Mouse (Mus musculus) CD8-positive naive resting alpha-beta T cell, adult 2 months (primary cell): ENCODE measurements around the gene Klhl21.

Experiments
- DNase-seq, 2 experiments: peaks; one replicate each; pipeline ENCODE4 v3.0.0; 2022; ENCODE audit warnings: low read depth in 2 of 2, low spot score in 2 of 2

The Klhl21 gene

DNA sequence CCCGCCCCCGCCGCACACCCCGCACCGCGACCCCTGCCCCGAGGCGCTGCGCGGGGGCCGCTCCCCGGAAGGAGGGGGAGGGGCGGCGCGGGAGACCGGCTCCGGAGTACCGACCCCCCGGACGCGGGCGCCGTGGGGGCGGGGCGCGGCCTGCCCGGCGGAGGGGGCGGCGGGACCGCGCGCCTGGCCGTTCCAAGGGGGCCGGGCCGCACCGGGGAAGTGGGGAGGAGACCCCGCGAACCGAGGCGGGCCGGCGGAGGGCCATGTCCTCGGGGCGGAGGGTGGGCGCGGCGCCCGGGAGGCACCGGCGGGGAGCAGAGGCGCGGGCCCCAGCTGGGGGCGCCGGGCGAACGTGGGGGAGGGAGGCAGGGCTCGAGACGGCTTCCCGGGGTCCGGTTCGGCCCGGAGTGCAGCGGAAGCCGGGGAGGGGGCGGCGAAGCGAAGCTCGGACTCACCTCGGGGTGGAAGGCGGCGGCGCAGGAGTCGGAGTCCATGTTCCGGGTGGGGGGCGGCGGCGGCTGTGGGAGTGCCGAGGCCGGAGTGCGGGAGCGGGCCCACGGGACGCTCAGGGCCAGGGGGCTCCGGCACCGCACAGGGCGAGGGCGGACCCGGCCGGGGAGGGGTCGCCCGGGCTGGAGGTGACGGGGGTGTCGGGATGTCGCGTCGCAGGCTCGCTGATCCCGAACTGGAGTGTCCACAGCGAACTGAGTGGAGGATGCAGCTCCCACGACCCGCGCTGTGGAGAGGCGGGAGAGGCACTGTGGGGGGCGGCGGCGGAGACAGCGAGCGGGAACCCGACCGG lies 13.0 kb upstream of the Klhl21 start:
- peak in 1 of 2 experiments; percentile 20 for DNase-seq

- peak; percentile 96 to 98 for DNase-seq
These were observed 12.2 kb upstream of the Klhl21 start, which contains the start of gene Phf13 for GRCm38 (mm10) chr4:151996173-151996950. Phf13 (minus strand) TSS chr4:151996258.

DNA sequence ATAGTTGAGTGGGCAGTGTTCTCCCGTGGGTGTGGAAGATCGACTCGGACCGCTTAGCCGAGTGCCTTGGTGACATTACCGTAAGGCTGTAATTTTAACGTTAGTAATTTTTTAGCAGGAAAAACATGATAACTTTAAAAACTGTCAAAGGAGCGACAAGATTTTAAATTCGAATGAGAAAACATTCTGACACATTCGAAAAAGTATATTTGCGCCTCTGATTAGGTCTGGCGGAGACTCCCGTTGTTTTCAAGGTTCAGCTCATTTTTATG lies 11.7 kb upstream of the Klhl21 start:
- no peak for DNase-seq

GRCm38 (mm10) chr4:151997701-151998100 lies 10.9 kb upstream of the Klhl21 start:
- DNase-seq = no peak

DNA sequence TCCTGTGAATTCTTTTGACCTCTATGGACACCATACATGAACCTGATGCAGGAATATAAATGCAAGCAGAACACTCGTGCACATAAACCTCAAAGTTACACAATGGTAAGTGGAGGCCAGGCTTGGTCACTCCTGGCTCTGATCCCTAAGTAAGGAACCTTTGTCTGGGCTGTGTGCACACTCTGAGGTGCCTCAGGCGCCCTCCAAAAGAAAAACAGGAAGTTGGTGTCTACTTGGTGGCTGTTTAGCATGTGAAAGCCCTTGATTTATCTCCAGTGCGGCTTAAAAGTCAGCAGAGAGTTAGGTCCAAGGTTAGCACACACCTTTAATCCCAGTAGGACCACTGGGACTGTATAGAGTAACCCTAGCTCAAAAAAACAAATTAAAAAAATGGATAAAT lies 9.1 kb upstream of the Klhl21 start:
- DNase-seq = no peak

- no peak for DNase-seq
These were observed 7.7 kb upstream of the Klhl21 start for GRCm38 (mm10) chr4:152000906-152001305.

DNA sequence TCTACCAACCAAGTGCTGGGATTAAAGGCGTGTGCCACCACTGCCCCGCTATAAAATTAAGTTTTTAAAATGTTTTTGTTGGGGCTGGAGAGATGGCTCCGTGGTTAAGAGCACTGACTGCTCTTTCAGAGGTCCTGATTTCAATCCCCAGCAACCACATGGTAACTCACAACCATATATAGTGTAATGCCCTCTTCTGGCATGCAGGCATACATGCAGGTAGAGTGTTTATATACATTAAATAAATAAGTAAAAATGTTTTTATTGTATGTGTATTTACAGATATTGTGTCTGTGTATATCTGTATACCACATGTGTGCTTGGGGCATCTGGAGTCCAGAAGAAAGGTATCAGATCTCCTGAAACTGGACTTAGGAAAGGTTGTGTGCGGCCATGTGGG lies 7.3 kb upstream of the Klhl21 start:
- no peak for DNase-seq

DNA sequence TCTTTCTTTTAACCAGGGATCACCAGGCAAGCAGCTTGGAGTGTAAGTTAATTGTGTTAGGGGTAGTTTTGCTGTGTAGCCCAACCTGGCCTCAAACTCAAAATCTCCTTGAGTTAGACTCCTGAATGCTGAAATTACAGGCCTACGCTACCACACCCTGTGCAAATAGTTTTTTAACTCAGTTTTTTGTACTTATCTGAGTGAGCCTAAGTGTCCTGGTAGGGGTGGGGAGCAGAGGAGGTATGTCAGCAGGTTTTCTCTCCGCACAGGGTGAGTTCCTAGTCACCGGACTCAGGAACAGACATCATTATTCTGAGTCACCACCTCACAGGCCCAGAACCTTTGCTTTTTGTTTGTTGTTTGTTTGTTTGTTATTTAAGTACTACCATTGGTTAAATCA lies 6.5 kb upstream of the Klhl21 start:
- DNase-seq = no peak

DNA sequence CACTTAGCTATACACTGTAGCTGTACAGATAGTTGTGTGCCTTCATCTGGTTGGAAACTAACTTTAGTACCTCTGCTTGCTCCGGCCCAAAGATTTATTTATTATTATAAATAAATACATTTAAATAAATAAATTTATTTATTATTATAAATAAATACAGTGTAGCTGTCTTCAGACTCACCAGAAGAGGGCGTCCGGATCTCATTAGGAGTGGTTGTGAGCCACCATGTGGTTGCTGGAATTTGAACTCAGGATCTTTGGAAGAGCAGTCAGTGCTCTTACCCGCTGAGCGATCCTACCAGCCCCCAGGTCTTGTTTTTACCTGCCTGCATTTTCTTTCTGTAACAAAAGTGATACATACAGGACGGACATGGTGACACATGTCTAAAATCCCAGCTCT lies 2.5 kb upstream of the Klhl21 start:
- no peak for DNase-seq

GRCm38 (mm10) chr4:152006812-152007211 lies 1.8 kb upstream of the Klhl21 start:
- no peak for DNase-seq

DNA sequence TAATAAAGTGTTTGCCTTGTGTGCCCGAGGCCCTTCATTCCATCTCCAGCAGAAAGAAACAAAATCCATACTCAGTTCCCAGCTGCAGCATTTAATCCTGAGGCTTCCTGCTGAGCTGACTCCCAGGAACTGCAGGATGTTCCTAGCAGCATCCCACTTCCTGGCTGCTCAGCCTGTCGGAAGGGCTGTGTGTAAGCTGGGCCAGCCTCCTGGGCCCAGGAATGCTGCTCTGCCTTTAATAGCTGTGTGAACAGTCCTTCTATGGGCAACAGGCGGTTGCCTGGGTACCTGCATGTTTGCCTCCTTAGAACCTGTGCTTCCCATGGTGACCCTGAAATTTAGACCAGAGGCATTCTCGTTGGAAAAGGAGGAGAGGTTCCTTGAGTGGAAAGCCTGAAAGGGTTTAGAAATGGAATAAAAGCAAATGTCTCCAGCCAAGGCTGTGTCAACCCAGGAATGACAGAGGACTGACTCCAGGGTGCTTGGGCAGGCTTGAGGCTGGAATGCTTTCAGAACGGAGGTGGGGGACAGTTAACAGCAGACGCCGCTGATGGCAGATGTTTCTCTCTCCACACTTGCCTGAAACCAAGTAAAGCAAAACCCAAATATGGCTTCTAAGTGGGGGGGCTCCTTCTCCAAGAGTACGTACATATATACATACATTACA lies 989 bp upstream of the Klhl21 start:
- DNase-seq = no peak

DNA sequence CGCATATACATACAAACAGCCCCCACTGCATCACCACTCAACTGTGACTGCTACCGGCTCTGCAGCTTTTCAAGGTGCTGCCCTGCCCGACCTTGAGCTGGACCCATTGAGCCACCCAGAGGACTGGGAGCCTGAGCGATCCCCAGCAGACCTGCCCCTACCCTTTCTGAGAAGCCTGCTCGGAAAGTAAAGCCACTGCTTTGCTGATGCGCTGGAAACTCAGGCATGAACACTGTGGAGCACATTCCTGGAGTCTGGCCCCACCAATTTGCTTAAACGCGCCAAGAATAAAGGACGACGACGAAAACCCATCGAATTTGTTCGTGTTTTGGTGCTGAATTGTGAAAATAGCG lies 479 bp upstream of the Klhl21 start:
- no peak for DNase-seq

DNA sequence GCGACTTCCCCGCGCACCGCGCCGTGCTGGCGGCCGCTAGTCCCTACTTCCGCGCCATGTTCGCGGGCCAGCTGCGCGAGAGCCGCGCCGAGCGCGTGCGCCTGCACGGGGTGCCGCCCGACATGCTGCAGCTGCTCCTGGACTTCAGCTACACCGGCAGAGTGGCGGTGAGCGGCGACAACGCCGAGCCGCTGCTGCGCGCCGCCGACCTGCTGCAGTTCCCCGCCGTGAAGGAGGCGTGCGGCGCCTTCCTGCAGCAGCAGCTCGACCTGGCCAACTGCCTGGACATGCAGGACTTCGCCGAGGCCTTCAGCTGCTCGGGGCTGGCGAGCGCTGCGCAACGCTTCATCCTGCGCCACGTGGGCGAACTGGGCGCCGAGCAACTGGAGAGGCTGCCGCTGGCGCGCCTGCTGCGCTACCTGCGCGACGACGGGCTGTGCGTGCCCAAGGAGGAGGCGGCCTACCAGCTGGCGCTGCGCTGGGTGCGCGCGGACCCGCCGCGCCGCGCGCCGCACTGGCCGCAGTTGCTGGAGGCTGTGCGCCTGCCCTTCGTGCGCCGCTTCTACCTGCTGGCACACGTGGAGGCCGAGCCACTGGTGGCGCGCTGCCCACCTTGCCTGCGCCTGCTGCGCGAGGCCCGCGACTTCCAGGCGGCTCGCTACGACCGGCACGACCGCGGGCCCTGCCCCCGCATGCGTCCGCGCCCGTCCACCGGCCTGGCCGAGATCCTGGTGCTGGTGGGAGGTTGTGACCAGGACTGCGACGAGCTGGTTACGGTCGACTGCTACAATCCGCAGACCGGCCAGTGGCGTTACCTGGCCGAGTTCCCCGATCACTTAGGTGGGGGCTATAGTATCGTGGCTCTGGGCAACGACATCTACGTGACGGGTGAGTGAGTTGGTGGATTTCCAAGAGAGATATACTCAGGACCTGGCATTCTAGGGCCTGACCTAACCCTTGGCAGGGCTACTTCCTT lies 761 bp downstream of the Klhl21 start:
- DNase-seq = peak; percentile 44 to 49

DNA sequence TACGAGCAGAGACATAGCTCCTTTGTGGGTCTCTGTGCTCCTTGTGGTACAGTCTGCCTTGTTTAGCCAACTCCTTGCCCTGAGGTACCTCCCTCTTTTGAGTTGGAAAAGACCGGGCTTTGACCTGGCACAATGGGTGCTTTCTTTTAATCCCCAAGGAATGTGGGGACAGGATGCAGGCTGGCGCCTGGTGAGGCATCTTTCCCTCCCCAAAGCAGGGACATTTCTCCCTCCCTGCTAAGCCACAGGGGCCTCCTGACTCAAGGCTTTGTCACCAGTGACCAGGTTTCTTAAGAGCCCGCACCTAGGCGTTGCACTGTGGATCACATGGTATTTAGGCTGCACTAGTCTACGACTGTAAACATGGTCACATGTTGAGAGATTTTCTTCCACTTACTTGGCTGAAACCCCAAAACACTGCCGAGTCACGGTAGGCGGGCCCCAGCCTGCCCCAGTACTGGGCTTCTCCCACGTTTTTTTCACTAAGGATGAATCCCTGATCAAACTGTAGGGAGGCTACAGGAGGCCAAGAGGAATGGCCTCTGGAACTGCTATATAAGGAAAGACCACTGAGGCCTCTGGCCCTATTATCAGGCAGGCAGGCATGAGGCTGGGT lies 1.6 kb downstream of the Klhl21 start:
- no peak for DNase-seq

- DNase-seq = no peak
These were observed 2.1 kb downstream of the Klhl21 start for GRCm38 (mm10) chr4:152010707-152011134.

- no peak for DNase-seq
These were observed 2.7 kb downstream of the Klhl21 start for GRCm38 (mm10) chr4:152011171-152011760.

- DNase-seq = no peak
These were observed 3.5 kb downstream of the Klhl21 start for GRCm38 (mm10) chr4:152012109-152012508.

GRCm38 (mm10) chr4:152013036-152013813 lies 4.6 kb downstream of the Klhl21 start:
- DNase-seq = no peak

DNA sequence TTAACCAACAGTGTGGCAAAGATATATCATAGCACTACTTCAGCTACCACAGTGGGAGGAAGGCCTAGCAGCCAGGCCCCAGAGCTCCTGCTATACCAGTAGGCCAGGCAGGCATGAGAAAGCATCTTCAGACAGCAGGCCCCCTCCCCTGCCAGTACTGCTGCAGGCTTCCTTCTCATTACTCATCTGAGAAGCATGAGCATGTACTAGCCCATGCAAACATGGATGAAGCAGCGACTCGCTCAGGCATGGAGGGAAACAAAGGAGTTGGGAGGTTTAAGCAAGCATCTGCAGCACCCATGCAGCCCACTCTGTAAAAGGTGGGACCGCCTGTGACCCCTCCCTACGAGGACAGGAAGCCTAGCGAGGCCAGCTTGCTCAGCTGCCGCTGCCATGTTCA lies 10.5 kb downstream of the Klhl21 start:
- DNase-seq = no peak
